Mouse (Mus musculus) spleen, adult 18-20 months (tissue): Measurements from ENCODE around the gene Gse1.
A peak's percentile ranks its signal among the peaks of the same experiment; 100 is the strongest.
"Not testable (repeated sequence)": the region's sequence is repeated elsewhere in the genome, so short reads cannot be mapped to it uniquely, and the experiment has no call there.

ENCODE experiments used
- DNase-seq, 2 experiments: peaks; one replicate each; pipeline ENCODE4 v3.0.0; 2022; ENCODE audit warnings: mixed read lengths in 2 of 2

Gse1 gene

DNA sequence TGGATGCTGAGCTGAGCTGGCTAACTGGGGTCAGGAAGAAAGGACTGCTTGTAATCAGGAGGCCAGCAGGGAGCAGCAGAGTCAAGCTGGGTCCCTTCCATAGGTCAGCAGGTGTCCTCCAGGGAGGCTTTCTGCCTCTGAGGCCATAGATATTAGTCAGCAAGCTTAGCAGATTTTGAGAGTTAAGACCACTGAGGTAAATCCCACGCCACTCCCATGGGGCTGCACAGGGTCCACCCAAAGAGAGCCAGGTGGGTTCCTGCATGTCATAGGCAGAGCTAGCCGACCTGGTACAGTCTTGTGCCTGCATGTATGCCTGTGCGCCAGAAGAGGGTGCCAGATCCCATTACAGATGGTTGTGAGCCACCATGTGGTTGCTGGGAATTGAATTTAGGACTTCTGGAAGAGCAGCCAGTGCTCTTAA, 98.9 kb downstream of the Gse1 start:
- peak in 1 of 2 experiments; percentile 37 for DNase-seq

DNA sequence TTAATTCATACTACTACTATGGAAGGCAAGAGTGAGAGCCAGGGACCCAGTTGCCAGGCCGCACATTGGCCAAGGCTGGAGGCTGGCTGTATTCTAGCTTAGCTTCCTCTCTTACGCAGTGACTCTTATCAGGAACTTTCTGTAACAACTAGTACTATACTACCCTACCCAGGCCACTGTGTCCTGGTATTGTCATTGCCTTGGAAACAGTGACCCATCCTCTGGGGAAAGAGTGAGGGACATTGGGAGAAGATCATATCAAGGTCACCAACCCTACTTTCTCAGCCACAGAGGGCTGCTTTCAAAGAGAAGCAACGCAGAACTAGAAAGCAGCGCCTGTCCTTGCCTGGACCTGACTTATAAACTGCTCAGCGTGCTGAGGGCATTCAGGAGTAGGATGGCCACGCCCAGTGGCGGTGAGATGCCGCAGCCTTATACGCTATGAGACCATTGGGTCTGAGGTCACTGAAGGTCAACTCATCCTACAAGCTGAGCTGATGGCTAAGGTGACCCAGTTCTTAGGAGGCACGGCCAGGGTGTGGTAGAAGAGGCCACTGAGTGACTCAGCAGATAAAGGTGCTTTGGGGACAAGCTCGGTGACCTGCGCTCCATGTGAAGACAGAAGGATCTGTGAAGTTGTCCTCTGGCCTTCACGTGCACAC, 100.2 kb downstream of the Gse1 start:
- no peak for DNase-seq

DNA sequence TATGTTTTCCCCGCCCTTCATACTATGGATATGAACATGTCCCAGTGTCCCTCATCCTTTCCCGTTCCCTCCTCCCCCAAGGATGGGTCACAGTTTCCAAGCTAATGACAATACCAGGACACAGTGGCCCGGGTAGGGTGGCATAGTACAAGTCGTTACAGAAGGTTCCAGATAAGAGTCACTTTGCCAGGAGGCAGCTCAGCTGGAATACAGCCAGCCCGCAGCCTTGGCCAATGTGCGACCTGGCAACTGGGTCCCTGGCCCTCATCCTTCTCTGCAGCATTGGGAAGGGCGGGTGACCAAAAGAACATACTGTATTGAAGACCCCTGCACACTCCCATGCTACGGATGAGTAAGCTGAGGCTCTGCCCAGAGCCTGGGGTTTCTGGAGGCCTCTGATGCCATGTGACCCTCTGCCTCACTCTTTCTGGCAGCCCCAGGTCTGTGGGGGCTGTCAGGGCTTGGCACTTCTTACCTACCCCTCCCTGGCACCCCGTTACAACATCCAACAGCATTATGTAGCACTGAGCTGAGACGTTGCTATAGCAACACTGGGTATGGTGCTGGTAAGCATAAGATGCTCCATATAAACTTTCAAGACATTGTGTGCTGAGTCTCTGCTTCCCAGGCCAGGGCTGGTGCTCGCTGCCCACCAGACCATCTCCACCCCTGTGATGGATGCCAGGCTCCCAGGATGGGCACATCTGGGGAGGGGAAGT, 100.9 kb downstream of the Gse1 start:
- no peak for DNase-seq

DNA sequence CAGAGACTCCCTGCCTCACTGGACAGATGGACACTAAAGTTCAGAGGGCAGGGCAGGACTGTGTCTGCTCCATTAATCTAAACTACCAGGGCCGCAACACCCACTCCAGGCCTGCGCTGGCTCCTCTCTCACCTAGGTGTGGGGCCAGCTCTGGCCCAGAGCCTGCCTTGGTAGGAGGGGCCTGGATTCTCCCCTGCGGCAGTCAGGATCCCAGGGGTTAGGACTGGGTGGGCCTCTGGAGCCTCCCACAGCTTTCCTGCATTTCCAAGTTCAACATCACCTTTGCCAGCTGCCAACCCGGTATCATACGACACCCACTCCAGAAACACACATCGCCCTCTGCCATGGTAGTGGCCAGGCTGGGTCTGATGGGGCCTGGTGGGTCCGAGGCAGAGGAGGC, 102.8 kb downstream of the Gse1 start:
- DNase-seq, result no peak

DNA sequence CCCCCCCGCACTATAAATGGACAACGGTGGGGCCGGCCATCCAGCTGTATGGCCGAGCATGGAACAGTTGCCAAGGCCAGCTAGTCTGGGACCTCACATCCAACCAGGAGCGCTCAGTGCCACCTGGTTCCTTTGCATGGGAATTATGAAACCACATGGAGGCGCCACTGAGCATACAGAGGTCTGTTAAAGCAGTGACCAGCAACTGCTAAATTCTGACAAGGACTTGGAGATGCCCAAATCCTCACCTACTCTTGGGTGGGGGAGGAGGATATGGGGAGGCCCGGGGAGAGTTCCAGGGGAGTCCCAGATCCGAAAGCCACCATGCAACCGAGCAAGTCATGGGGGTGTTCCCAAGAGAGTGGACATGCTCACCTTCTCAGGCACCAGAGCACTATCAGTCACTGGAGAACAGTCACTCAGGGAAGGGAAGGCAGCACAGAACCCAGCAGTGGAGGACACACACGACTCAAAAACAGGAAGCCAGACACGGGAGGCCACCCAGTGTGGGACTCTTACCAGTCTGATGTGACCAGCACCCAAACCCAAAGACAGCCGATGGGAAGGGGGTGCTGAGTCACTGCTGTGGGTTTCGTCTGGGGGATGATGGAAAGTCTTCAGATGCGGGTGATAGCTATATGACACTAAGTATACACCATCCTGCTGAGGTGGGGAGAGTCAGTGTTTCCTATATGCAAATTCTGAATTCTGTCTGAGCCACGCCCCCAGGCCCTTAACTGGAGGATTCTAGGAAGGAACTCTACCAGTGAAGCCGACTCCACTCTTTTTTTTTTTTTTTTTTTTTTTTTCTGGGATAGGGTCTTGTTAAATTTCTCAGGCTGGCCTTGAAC, 104.3 kb downstream of the Gse1 start:
- peak; percentile 32 to 60 for DNase-seq

DNA sequence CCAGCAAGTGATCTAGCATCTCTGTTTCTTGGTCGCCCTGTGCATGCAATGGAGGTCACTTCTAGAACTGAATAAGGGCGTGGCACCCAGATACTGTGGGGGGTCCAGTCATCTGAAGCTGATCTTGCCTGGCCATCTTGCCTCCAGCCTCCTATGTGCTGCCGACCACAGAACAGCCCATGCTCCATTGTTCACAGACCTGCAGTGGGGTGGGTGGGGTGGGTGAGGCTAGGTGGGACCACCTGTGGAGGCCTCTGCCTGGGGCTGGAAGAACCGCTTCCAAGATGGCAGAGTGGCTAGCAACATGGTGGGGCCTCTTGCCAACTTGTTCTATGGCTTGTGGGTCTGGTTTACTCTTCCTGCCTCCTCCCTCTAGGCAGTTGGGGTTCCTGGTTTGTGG, 105.4 kb downstream of the Gse1 start:
- no peak for DNase-seq

DNA sequence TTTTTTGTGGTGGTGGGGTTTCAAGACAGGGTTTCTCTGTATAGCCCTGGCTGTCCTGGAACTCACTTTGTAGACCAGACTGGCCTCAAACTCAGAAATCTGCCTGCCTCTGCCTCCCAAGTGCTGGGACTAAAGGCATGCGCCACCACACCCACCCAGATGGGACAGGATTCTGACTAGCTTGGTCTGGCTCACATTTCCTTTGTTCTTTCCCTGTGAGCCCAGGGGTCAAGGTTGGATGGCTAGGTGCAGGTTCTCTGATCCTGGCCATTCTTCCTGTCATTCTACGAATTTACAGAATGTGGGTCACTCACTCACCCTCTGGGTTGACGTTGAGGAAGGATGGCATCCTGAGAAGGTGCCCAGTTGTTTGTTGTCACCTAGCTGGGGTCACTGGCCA, 106.0 kb downstream of the Gse1 start:
- not testable (repeated sequence) for DNase-seq

DNA sequence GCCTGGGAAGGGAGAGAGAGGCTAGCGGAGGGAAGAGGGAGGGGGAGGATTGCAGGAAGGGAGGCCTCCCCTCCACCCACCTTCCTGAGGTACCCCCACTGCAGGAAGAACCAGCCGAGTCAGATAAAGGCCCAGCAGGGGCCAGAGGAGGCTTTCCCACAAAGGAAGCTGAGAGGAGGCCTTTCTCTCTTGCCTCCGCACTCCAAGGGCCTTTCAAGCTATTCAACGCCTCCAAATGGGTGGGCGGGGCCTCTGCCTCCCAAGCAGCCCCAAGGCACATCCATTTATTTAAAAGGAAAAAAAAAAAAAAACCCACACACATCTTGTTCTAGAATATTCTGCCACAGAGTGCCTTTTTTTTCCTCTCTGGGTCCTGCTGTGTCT, 106.6 kb downstream of the Gse1 start:
- DNase-seq, result no peak

DNA sequence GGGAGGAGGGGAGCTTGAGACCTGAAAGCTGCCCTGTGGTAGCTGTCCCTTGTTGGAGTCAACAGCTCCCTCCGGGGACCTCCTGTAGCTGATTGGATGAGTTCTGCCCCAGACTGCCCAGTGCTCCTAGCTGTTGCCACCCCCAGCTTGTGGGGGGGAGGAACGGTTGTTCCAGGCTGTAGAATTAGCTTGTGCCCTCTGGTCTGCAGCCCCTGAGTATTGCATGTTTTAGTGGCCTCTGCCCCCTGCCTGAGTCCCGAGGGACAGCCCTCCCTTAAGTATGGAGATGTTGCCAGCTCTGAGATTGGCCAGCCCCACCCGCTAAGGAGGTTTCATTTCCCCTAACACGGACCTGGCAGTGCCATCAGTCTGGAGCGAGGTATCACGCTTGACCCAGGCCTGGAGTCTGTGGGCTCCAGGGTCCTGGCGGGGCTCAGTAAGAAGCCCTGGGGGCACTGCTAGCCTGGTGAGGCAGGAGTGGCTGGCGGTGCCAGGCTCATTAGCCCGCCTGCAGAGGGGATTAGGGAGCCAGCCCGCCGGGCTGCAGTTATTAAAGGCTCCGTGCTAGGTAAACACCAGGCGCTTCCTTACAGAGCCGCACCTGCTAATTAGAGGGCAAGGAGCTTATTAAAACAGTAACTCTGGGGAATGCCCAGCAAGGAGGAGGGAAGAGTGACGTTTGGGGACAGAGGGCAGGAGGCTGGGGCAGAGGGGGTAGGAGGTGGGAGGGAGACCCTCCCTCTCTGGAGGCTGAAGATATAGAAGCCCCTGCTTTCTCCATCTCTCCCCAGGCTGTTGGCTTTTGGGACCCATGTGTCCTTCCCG, 107.2 kb downstream of the Gse1 start:
- peak; percentile 58 to 66 for DNase-seq

DNA sequence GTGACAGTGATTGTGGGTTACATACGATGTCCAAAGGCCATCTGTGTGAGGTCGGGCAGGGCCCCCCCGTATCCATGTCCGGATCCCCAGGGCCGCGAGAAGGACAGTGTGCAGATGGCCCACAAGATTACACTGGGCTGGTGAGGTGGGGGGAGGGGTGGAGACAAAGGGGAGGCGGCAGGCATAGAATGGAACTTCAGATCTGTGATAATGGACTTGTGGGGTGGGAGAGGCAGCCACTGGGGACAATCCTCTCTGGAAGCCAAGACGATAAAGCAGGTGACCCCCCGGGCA, 107.8 kb downstream of the Gse1 start:
- no peak for DNase-seq

DNA sequence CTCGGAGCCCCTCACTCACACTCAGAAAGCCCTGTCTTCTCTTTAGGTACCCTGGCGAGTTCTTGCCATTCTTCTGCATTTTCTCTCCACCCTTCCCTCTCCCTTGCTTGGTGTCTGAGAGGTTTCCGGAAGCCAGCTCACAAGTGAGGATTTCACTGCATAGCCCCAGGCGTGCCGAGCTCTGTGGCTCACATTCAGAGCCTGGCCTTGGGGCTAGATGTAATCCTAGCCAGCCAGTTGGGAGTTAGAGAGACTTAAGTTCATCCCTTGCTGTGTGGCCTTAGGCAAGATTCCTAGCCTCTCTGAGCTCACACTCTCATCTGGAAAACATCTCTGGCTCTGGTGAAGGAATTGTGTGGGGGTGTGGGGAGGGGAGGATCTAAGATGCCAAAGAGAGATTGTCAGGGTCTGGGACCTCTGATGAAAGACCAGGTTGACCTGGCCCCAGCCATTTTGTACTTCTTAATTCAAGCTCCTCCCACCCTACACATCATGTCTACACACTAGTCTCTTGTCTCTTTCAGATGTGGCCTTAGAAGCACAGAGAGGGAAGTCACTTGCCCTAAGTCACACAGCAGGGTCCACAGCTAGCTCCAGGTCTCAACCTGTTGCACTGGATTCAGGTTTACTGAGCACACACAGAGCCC, 108.8 kb downstream of the Gse1 start:
- no peak for DNase-seq

DNA sequence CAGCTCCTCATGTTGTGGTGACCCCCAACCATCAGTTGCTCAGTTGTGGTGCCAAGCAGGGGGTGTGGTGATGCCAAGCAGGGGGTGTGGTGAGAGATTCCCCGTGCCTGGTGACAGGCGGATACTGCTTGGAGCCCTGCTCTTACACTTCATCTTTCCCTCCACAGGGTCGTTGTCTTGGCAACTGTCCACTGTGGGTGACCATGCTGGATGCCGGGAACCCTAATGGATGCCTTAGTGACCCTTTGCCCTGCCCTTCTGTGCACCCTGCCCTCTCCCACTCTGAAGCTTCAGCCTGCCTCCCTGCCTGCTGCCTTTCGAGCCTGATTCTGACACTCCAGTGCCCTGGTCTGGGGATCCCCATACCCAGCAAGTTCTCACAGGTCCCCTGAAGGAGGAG, 109.4 kb downstream of the Gse1 start:
- no peak for DNase-seq

DNA sequence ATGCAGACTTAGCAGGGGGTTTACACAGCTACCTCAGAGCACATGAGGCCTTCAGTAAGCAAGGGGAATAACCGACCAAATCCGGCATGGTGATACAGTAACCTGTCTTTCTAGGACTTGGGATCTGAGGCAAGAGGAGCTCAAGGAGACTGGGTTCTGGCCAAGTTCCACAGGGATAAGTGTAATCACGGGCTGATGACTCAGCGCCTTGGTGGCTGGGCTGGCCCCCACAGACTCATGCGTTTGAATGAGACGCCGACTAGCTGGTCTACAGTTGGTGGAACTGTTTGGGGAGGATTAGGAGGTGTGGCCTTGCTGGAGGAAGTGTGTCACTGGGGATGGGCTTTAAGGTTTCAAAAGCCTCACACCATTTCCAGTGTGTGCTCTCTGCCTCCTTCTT, 110.4 kb downstream of the Gse1 start:
- no peak for DNase-seq

DNA sequence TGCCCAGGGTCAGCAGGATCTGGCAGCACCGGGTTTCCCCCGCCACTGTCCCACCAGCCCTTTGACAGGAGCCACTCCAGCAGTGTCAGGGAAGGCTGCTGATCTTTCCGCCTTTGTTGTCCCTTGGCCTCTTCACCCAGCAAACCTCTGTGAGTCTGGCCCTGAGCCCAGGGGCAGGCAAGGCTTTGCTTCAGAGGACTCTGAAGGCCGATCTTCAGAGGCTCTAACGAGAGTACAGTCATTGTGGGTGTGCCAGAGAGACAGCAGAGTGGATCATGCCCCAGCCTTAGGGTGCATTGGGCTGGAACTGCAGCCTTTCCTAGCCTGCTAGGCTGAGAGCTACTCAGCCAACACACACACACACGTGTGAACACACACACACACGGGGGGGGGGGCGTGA, 111.5 kb downstream of the Gse1 start:
- no peak for DNase-seq

DNA sequence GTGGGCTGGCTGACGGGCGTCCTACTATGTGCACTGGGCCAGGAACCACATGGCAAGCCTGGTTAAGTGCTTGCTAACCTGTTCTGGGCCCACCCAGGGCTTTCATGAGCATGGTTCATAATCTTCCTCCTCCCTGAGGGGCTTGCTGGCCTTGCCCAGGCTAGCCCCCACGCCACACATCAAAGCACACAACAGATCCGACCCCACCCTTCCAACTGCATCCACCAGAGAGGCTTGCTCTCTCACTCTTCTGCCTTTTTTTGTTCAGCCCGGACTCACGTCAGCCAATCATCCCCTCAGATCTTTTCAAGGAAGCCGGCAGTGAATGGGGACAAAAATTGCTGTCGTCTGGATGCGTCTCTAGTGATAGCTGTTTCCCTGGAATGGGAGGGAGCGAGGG, 112.9 kb downstream of the Gse1 start:
- no peak for DNase-seq

DNA sequence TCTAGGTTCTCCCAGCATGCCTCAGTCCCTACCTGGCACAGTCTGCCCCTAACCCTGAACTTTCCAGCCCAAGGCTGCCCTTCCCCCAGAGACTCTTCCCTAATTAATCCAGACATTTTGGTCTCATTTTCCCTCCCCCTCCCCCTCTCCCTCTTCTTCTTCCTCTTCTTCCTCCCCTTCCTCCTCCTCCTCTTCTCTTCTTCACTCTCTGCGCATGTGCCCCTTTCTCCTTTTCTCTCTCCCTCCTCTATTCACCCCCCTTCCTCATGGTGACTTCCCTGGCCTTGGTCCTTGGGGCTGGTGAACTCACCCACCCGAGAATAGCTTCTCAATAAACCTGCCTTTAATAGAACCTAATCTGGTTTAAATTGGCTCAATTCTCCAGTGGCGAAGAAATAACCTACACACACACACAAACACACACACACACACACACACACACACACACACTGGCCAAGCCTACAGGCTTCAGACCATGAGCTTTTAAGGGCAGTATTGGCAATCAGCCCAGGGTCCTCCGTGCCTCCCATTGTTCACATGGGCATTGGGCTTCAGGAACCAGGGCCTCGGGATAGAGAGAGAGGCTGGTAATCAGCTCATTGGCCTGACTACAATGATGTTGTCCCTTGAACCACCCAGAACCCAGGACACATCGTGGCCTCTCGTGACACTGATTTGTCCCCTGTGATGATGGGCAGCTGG, 114.7 kb downstream of the Gse1 start:
- DNase-seq, result no peak

DNA sequence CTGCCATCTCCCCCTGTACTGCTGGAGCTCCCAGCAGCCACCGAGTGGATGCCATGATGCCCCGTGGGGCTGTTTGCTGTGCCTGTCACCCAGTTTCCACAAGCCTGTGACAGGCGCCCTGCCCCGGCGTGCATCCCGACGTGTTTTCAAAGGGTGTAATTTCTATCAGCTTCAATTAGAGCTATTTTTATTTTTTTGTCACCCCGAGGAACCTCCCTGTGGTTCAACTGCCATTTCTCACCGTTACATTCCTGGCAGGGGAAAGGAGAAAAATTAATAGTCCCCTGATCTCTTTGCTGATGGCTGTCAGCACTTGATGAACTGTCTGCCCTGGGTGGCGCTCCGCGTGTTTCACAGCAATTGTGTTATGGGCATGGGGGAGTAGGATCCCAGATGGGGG, 115.3 kb downstream of the Gse1 start:
- DNase-seq, result no peak

DNA sequence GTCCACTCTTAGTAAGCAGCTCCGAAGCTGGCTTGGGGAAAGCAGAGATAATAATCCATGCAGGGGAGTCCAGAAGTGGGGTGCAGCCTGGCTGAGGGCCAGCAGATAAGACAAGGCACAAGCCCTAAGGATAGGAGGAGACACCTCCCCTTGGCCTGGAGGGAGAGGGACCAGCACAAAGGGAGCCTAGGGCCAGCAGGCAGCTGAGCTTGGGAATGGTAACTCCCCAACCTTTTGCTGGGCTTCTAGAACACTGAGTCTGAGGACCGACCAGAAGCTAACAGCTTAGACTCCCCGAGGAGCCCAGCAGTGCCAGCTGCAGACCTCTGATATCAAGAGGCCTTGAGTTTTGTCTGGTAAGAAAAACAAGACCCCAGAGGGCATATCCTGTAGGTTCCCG, 115.9 kb downstream of the Gse1 start:
- DNase-seq, result no peak

DNA sequence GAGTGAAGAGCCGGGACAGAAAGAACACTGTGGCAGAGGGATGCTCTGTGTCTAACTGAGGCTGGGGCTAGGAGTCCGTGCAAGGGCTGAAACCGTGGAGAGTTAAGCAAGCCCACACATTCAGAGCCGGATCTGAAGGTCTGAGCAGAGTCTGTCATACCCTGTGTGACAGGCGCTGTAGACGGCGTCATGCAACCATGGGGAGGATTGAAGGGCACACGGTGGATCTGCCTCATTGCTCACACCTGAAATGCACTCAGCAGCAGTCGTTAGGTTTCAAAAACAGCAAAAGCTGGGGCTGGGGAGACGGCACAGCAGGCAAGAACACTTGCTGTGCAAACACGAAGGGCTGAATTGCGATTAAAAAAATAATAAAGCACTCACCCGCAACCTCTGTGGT, 116.3 kb downstream of the Gse1 start:
- DNase-seq, result no peak

DNA sequence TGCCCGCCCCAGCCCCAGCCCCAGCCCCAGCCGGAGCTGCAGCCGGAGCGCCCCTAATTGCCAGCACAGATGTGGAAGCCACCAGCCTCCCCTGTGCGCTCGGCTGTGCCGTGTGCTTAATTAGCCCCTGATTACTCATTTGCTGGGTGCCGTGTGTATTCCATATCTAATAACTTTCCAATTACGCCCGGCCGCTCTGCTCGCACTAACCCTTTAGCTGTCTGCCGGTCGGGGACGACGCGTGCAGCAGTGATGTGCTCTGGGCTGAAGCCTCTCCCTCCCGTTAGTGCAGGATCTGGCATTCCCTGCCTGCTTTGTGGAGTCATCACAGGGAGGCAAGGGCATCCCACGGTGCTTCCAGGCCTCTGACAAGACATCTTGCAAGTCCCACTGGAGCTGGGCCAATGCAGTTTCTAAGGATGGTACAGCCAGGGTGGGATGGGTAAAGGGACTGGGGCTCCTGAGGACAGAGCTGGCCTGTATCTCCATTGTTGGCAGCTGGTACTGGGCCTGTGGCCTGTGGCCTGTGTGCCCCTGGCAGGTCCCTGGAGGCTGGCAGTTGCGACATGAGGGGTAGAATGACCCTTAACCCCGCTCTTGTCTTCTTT, 119.6 kb downstream of the Gse1 start:
- no peak for DNase-seq

DNA sequence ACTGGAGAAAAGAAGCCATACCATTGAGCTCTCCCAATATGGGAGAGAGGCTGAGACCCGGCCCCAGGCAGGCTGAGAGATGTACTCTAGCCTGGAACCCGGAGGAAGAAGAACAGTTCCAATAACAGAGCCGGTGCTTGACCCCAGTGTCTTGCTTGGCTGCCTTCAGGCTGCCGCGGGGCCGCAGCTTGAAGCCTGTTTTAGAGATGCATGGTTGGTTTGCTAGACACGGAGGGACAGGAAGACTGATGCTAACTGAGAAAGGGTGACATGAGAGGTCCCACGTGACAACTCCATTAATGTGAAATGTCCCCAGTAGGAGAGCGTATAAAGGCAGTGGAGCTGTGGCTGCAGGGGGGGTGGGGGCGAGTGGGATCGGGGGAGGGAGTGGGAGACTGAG, 120.7 kb downstream of the Gse1 start:
- DNase-seq, result no peak
